In the genomic region with DNA sequence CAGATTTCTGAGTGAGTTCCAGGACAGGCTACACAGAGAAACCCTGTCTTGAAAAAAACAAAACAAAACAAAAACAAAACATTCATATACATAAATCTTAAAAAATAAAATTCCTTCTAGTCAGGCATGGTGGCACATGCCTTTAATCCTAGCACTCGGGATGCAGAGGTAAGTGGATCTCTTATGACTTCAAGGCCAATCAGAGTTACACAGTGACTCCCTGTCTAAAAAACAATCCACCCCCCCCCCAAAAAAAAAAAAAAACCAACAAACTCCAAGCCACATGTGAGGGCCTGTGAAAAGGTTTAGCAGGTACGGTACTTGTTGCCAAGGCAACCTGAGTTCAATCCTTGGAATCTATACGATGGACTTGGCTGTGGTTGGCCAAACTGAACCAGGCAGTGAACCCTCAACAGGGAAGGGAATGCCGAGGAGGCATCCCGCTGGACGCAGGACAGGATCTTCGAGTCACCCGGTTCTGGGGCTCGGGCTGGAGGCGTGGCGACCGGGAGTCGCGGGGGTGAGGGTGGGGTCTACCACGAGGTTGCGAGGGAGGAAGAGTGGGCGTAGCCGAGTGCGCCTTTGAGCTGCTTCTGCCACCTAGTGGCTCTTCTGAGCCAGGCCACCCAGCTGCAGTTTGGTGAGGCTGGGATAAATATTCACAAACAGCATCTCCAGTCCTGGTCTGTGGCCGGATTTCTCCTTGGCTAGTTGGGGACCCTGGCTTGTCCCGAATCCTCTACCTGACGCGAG, we compare ENCODE assay signal across 8 mouse cellular contexts. TPM values are rescaled to one million over a fixed set of nuclear protein-coding genes. Genes with fewer than 3 reads are reported as not detected.
DNase-seq lines count a peak whose midpoint lies in the region; ATAC-seq and TF ChIP-seq lines count a peak whose summit lies in the region.

No protein-coding gene starts in this region.

- peak; percentile 88 for ATAC-seq in granulocyte monocyte progenitor cell, adult 5-6 weeks (replicated peaks; ENCODE audit: poor library complexity, severe bottlenecking)
- peak; percentile 50 for ATAC-seq in intestine, postnatal 0 days
- peak; percentile 63 for ATAC-seq in midbrain, embryonic 13.5 days

- H3K9me3 ChIP-seq in intestine, postnatal 0 days (ENCODE audit: control insufficient read depth), result no peaks in the 10 kb centered on the region
- no peaks in the 10 kb centered on the region for H3K9me3 ChIP-seq in limb, embryonic 10.5 days (replicated peaks)
- H3K9me3 ChIP-seq in midbrain, embryonic 13.5 days, result no peaks in the 10 kb centered on the region

- WGBS in intestine, postnatal 0 days, result 3% methylated on average over 23 of the region's 23 CpGs
- 6% methylated on average over 23 of the region's 23 CpGs for WGBS in limb, embryonic 10.5 days
- 4% methylated on average over 23 of the region's 23 CpGs for WGBS in midbrain, embryonic 13.5 days
- WGBS in small intestine, adult 2 months, result 3% methylated on average over 23 of the region's 23 CpGs

- H3K4me3 ChIP-seq in intestine, postnatal 0 days (ENCODE audit: low read depth, low read length), result peak overlapping the region; percentile 27
- peak overlapping the region; percentile 49 for H3K4me3 ChIP-seq in limb, embryonic 10.5 days
- peak overlapping the region; percentile 36 for H3K4me3 ChIP-seq in midbrain, embryonic 13.5 days (replicated peaks)
- peak overlapping the region; percentile 50 for H3K4me3 ChIP-seq in small intestine, adult 2 months (ENCODE audit: low read depth, low read length)

- H3K4me1 ChIP-seq in intestine, postnatal 0 days (replicated peaks; ENCODE audit: control insufficient read depth, insufficient read depth, low read length), result 0 out of 2 replicates have a peak, but pooled peaks cover 2% of the 10 kb centered on the region
- H3K4me1 ChIP-seq in limb, embryonic 10.5 days, result peaks cover 36% of the 10 kb centered on the region
- peaks cover 27% of the 10 kb centered on the region for H3K4me1 ChIP-seq in midbrain, embryonic 13.5 days (replicated peaks)
- H3K4me1 ChIP-seq in small intestine, adult 2 months (ENCODE audit: control insufficient read depth, insufficient read depth, insufficient read length, low read length), result peaks cover 9% of the 10 kb centered on the region

- H3K27ac ChIP-seq in intestine, postnatal 0 days (ENCODE audit: low read depth, low read length), result no peak overlapping the region
- 0 out of 2 replicates have a peak overlapping the region, but pooled peaks have one; percentile 39 for H3K27ac ChIP-seq in limb, embryonic 10.5 days
- H3K27ac ChIP-seq in midbrain, embryonic 13.5 days, result no peak overlapping the region
- no peak overlapping the region for H3K27ac ChIP-seq in small intestine, adult 2 months (ENCODE audit: insufficient read depth, low read depth, low read length)

- H3K9ac ChIP-seq in intestine, postnatal 0 days (ENCODE audit: low read depth, low read length), result no peak overlapping the region
- 0 out of 2 replicates have a peak overlapping the region, but pooled peaks have one; percentile 39 for H3K9ac ChIP-seq in midbrain, embryonic 13.5 days (replicated peaks)

- DNase-seq in urinary bladder, adult 18-20 months (ENCODE audit: low spot score in 2 of 2), result peak; percentile 65 to 71
- no peak for DNase-seq in urinary bladder, postnatal 10 days (ENCODE audit: low spot score)
- peak; percentile 86 for DNase-seq in embryo, embryonic 9.5 days (ENCODE audit: extremely low spot score)
- DNase-seq in limb, embryonic 10.5 days (ENCODE audit: low spot score), result peak; percentile 90

- H3K27me3 ChIP-seq in intestine, postnatal 0 days (replicated peaks; ENCODE audit: control insufficient read depth, insufficient read depth, low read length), result no peaks in the 10 kb centered on the region
- H3K27me3 ChIP-seq in limb, embryonic 10.5 days (ENCODE audit: low read depth, poor library complexity, severe bottlenecking), result peaks cover 46% of the 10 kb centered on the region
- no peaks in the 10 kb centered on the region; the same call in 1 of the 2 replicates for H3K27me3 ChIP-seq in midbrain, embryonic 13.5 days
- H3K27me3 ChIP-seq in small intestine, adult 2 months (ENCODE audit: control insufficient read depth, insufficient read depth, low read length), result peaks cover 9% of the 10 kb centered on the region; the same call in 1 of the 2 replicates

- no peak for TF ChIP-seq POLR2A in small intestine, adult 2 months (IDR thresholded peaks at IDR 0.05; ENCODE audit: low read depth, low read length)

- H3K4me2 ChIP-seq in intestine, postnatal 0 days (replicated peaks; ENCODE audit: low read depth), result peak overlapping the region; percentile 63
- H3K4me2 ChIP-seq in midbrain, embryonic 13.5 days (replicated peaks), result peak overlapping the region; percentile 63

- peaks cover 15% of the 10 kb centered on the region; the same call in 1 of the 2 replicates for H3K36me3 ChIP-seq in intestine, postnatal 0 days (ENCODE audit: control insufficient read depth, insufficient read depth)
- H3K36me3 ChIP-seq in limb, embryonic 10.5 days, result peaks cover 27% of the 10 kb centered on the region
- peaks cover 22% of the 10 kb centered on the region for H3K36me3 ChIP-seq in midbrain, embryonic 13.5 days
- 0 out of 2 replicates have a peak, but pooled peaks cover 1% of the 10 kb centered on the region for H3K36me3 ChIP-seq in small intestine, adult 2 months (ENCODE audit: control insufficient read depth, insufficient read depth, low read length)

- peak; percentile 97 for TF ChIP-seq CTCF in intestine, postnatal 0 days (IDR thresholded peaks at IDR 0.05; ENCODE audit: low read depth)
- TF ChIP-seq CTCF in small intestine, adult 2 months (IDR thresholded peaks at IDR 0.05; ENCODE audit: extremely low read depth, insufficient read length, insufficient replicate concordance, low read depth, low read length), result peak; percentile 94

RNA-seq across cellular contexts. Expression of a gene that starts 15.2 kb away (rescaled TPM):
- total RNA-seq in granulocyte monocyte progenitor cell, adult 5-6 weeks (2014; fragmentation: Nextera tagmentation), result 9.7 and 13.0 TPM in 2 replicates
- 3.4 and 4.0 TPM in 2 replicates for total RNA-seq in granulocyte monocyte progenitor cell, adult 5-6 weeks (2017)
- polyA plus RNA-seq in intestine, postnatal 0 days (2015; fragmentation: Nextera tagmentation; extraction: Ambion mirVana), result 3.5 and 4.6 TPM in 2 replicates
- polyA plus RNA-seq in limb, embryonic 10.5 days (2016; fragmentation: Nextera tagmentation; extraction: Ambion mirVana), result 3.5 and 3.9 TPM in 2 replicates
- polyA plus RNA-seq in midbrain, embryonic 13.5 days (2015; fragmentation: Nextera tagmentation; extraction: Ambion mirVana), result 5.1 and 6.5 TPM in 2 replicates
- polyA plus RNA-seq in small intestine, adult 2 months (2012; rRNA removed), result 11.1 and 12.1 TPM in 2 replicates

RNA-seq across cellular contexts. Expression of a gene that starts 37.8 kb away (rescaled TPM):
- 5.5 and 6.3 TPM in 2 replicates for total RNA-seq in granulocyte monocyte progenitor cell, adult 5-6 weeks (2014; fragmentation: Nextera tagmentation)
- 7.9 and 9.5 TPM in 2 replicates for total RNA-seq in granulocyte monocyte progenitor cell, adult 5-6 weeks (2017)
- polyA plus RNA-seq in intestine, postnatal 0 days (2015; fragmentation: Nextera tagmentation; extraction: Ambion mirVana), result 2.4 and 2.5 TPM in 2 replicates
- polyA plus RNA-seq in limb, embryonic 10.5 days (2016; fragmentation: Nextera tagmentation; extraction: Ambion mirVana), result 3.5 and 4.4 TPM in 2 replicates
- polyA plus RNA-seq in midbrain, embryonic 13.5 days (2015; fragmentation: Nextera tagmentation; extraction: Ambion mirVana), result 8.8 and 9.4 TPM in 2 replicates
- 2.5 and 4.6 TPM in 2 replicates for polyA plus RNA-seq in small intestine, adult 2 months (2012; rRNA removed)

RNA-seq across cellular contexts. Expression of a gene that starts 48.3 kb away (rescaled TPM):
- 0.71 TPM in 1 of 2 replicates, not detected in the other for total RNA-seq in granulocyte monocyte progenitor cell, adult 5-6 weeks (2014; fragmentation: Nextera tagmentation)
- total RNA-seq in granulocyte monocyte progenitor cell, adult 5-6 weeks (2017), result 0.10 and 0.17 TPM in 2 replicates
- 0.07 and 0.20 TPM in 2 replicates for polyA plus RNA-seq in intestine, postnatal 0 days (2015; fragmentation: Nextera tagmentation; extraction: Ambion mirVana)
- polyA plus RNA-seq in limb, embryonic 10.5 days (2016; fragmentation: Nextera tagmentation; extraction: Ambion mirVana), result 0.10 and 0.11 TPM in 2 replicates
- 0.39 and 0.48 TPM in 2 replicates for polyA plus RNA-seq in midbrain, embryonic 13.5 days (2015; fragmentation: Nextera tagmentation; extraction: Ambion mirVana)
- 0.03 TPM in 2 replicates for polyA plus RNA-seq in small intestine, adult 2 months (2012; rRNA removed)
